Mouse (Mus musculus) cortical plate, adult 2 months (tissue): ENCODE measurements around the gene Fgf6.

ENCODE experiments used
- CTCF ChIP-seq: fragments of 200-500 bp; IDR thresholded peaks from 2 replicates; pipeline ENCODE4 v1.5.1; 2011; ENCODE audit warnings: mild to moderate bottlenecking, control low read depth, low read length; ENCODE audit not compliant: insufficient read depth; ENCODE audit errors: extremely low read depth
- POLR2A ChIP-seq: fragments of 200-500 bp; IDR thresholded peaks from 2 replicates; pipeline ENCODE4 v1.6.1; 2011; ENCODE audit warnings: mild to moderate bottlenecking, low read length, control low read depth; ENCODE audit not compliant: insufficient read depth; ENCODE audit errors: extremely low read depth

- TF ChIP-seq POLR2A = no peak
- no peak for TF ChIP-seq CTCF
These were observed 5.0 kb downstream of the Fgf6 start for GRCm38 (mm10) chr6:127020431-127020830.
